Comparison of ENCODE assay signal across 27 mouse cellular contexts in the genomic region with DNA sequence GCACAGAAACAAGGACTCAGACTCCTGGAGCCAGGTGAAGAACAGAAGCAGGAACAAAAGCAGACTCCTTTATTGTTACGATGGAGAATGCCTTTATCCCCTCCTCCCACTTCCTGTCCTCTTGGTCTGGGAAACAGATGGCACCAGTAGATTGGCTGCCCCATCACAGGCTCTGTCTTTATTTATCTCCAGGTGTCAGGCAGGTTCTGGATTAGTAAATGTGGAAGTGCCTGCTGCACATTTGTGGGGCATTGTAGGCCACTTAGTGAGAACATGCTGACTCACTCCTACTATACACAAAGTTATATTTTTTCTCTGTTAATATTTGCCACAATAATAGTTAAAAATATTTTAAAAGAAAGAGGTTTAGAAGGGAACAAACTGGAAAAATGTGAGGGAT.
DNase-seq lines count a peak whose midpoint lies in the region; ATAC-seq and TF ChIP-seq lines count a peak whose summit lies in the region.
"Had no signal": no experiment of that assay in that cellular context is flagged by ENCODE, and none has a peak within 500 bp of the region (broad histone marks: within the 10 kb centered on the region; RNA-seq: fewer than 3 reads in every experiment).

No protein-coding gene starts in this region.

- H3K4me2 ChIP-seq in liver, postnatal 0 days (ENCODE audit: low read depth, low read length) = no peak overlapping the region
- H3K4me2 ChIP-seq in midbrain, embryonic 14.5 days (ENCODE audit: low read length) = no peak overlapping the region
- H3K4me2 ChIP-seq: forebrain, embryonic 15.5 days; heart, embryonic 15.5 days; intestine, embryonic 15.5 days; limb, embryonic 12.5 days; liver, embryonic 15.5 days; midbrain, embryonic 11.5 days; neural tube, embryonic 15.5 days had no signal

- H3K27me3 ChIP-seq in liver, postnatal 0 days (ENCODE audit: insufficient read depth, low read length) = no peaks in the 10 kb centered on the region
- H3K27me3 ChIP-seq in midbrain, embryonic 14.5 days (ENCODE audit: control insufficient read depth, insufficient read depth, low read length) = no peaks in the 10 kb centered on the region
- H3K27me3 ChIP-seq: forebrain, embryonic 15.5 days; heart, embryonic 15.5 days; intestine, embryonic 15.5 days; limb, embryonic 12.5 days; liver, embryonic 15.5 days; neural tube, embryonic 15.5 days had no signal

- intact Hi-C loops in left cerebral cortex, postnatal 4 days (cut with DNase I) = no loop called here

- peak; percentile 26; the same call in 1 of the 2 replicates for TF ChIP-seq EP300 in liver, postnatal 0 days (IDR thresholded peaks at IDR 0.05; ENCODE audit: low read depth)

- no peak for TF ChIP-seq CTCF in liver, postnatal 0 days (IDR thresholded peaks at IDR 0.05; ENCODE audit: low read depth)

- no peaks in the 10 kb centered on the region for H3K36me3 ChIP-seq in liver, postnatal 0 days (replicated peaks; ENCODE audit: insufficient read depth, low read length)
- no peaks in the 10 kb centered on the region for H3K36me3 ChIP-seq in midbrain, embryonic 14.5 days (ENCODE audit: control insufficient read depth, insufficient read depth, low read length)
- H3K36me3 ChIP-seq: forebrain, embryonic 15.5 days; heart, embryonic 15.5 days; intestine, embryonic 15.5 days; limb, embryonic 12.5 days; liver, embryonic 15.5 days; neural tube, embryonic 15.5 days had no signal

- WGBS in liver, postnatal 0 days (ENCODE audit: insufficient replicate concordance) = 21% methylated on average over 1 of the region's 1 CpGs
- WGBS in midbrain, embryonic 14.5 days = 57% methylated on average over 1 of the region's 1 CpGs

- no peaks in the 10 kb centered on the region for H3K9me3 ChIP-seq in liver, postnatal 0 days (ENCODE audit: low read length)
- H3K9me3 ChIP-seq in midbrain, embryonic 14.5 days (ENCODE audit: control insufficient read depth, low read length) = no peaks in the 10 kb centered on the region
- H3K9me3 ChIP-seq: forebrain, embryonic 15.5 days; heart, embryonic 15.5 days; intestine, embryonic 15.5 days; limb, embryonic 12.5 days; liver, embryonic 15.5 days; neural tube, embryonic 15.5 days had no signal

- H3K4me3 ChIP-seq in liver, postnatal 0 days (ENCODE audit: low read depth, low read length) = no peak overlapping the region
- no peak overlapping the region for H3K4me3 ChIP-seq in midbrain, embryonic 14.5 days (replicated peaks; ENCODE audit: low read depth, low read length)
- H3K4me3 ChIP-seq: forebrain, embryonic 15.5 days; heart, embryonic 15.5 days; intestine, embryonic 15.5 days; layer of hippocampus, adult 2 months; limb, embryonic 12.5 days; liver, embryonic 15.5 days; neural tube, embryonic 15.5 days had no signal

- H3K4me1 ChIP-seq in liver, postnatal 0 days (ENCODE audit: insufficient read depth) = no peaks in the 10 kb centered on the region
- H3K4me1 ChIP-seq in midbrain, embryonic 14.5 days (ENCODE audit: control insufficient read depth, insufficient read depth, low read length) = no peaks in the 10 kb centered on the region
- H3K4me1 ChIP-seq: forebrain, embryonic 15.5 days; heart, embryonic 15.5 days; intestine, embryonic 15.5 days; liver, embryonic 15.5 days; neural tube, embryonic 15.5 days had no signal

- peak; percentile 35; the same call in 1 of the 2 replicates for ATAC-seq in liver, postnatal 0 days
- ATAC-seq in megakaryocyte, adult 5-6 weeks (ENCODE audit: poor library complexity, severe bottlenecking) = no peak
- no peak for ATAC-seq in midbrain, embryonic 14.5 days (ENCODE audit: low FRiP score, low TSS enrichment)
- ATAC-seq: activated CD4-positive, CD25-positive, alpha-beta regulatory T cell, adult 4 months; forebrain, embryonic 15.5 days; hindbrain, embryonic 16.5 days; intestine, embryonic 15.5 days had no signal

- peak; percentile 7 for DNase-seq in 3134 (ENCODE audit: extremely low read depth, insufficient read length, low spot score)
- DNase-seq in 416B (ENCODE audit: low read depth) = peak; percentile 84
- DNase-seq in brain, adult 2 months (ENCODE audit: low read depth, low spot score) = peak; percentile 6
- no peak for DNase-seq in liver, postnatal 0 days
- DNase-seq in left cerebral cortex, postnatal 4 days = no peak
- DNase-seq in midbrain, embryonic 14.5 days = no peak
- DNase-seq: adrenal gland, postnatal 10 days; cerebellum, adult 2 months; cerebellum, postnatal 25 days; heart, postnatal 4 days; kidney, adult 8-10 months; kidney, postnatal 10 days; layer of hippocampus, postnatal 36 days; lung, postnatal 4 days; right cerebral cortex, adult 18-20 months; right cerebral cortex, postnatal 4 days had no signal

- no peak overlapping the region for H3K27ac ChIP-seq in liver, postnatal 0 days (ENCODE audit: low read depth)
- no peak overlapping the region for H3K27ac ChIP-seq in midbrain, embryonic 14.5 days (replicated peaks; ENCODE audit: low read depth, low read length)
- H3K27ac ChIP-seq: forebrain, embryonic 15.5 days; heart, embryonic 15.5 days; intestine, embryonic 15.5 days; layer of hippocampus, adult 2 months; limb, embryonic 12.5 days; liver, embryonic 15.5 days; neural tube, embryonic 15.5 days had no signal

- no peak overlapping the region for H3K9ac ChIP-seq in liver, postnatal 0 days (replicated peaks)
- no peak overlapping the region for H3K9ac ChIP-seq in midbrain, embryonic 14.5 days (replicated peaks; ENCODE audit: low read length)
- H3K9ac ChIP-seq: forebrain, embryonic 15.5 days; heart, embryonic 15.5 days; intestine, embryonic 15.5 days; limb, embryonic 12.5 days; liver, embryonic 15.5 days; neural tube, embryonic 15.5 days had no signal

Comparison
In these comparisons a context has a peak if more than half of its experiments do, and no peak if none do; other contexts are left out.
1. DNase-seq: peak in 3134 (single experiment), 416B (single experiment) and brain, adult 2 months (single experiment); none in liver, postnatal 0 days (single experiment), left cerebral cortex, postnatal 4 days (single experiment) and midbrain, embryonic 14.5 days (single experiment).